Mouse (Mus musculus): Measurements from ENCODE around the gene Vps33a. TPM values are rescaled to one million over a fixed set of nuclear protein-coding genes. Genes with fewer than 3 reads are reported as not detected.

Gene Vps33a
- total and polyA plus RNA-seq, 3 experiments = 11.5 to 37.9 (median 28.1) TPM

DNA sequence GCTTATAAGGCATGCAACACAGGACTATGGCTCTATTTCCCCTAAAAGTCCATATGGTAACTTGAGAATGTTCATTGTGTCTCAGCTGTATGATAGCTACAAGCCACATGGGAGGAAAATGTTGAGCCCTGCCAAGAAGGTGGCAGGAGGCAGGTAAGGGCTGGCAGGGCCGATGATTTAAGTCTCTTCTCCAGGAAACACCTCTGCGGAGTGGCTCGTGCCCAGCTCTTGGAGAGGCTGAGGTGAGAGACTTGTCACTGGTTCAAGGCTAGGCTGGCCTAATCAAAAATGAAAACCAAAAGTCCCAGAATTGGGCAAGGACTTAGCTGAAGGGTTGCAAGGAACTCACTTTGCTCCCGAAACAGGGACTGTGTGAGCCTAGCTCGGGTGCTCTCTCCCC, 62.7 kb downstream of the Vps33a start, which contains the start of gene B3gnt4:
TSS of gene B3gnt4 (plus strand) at position 301 of the 400 bp plus-strand sequence.
- TF ChIP-seq GATA1 (IDR thresholded peaks at IDR 0.05; ENCODE audit: borderline replicate concordance, low read length) (no peak), CTCF (IDR thresholded peaks at IDR 0.05; ENCODE audit: low read depth, low read length) (no peak), GATA2 (IDR thresholded peaks at IDR 0.05; ENCODE audit: borderline replicate concordance, low read depth, low read length) (no peak), TAL1 (conservative IDR thresholded peaks at IDR 0.05; ENCODE audit: low read depth, low read length) (no peak), POLR2AphosphoS5 (IDR thresholded peaks at IDR 0.05; ENCODE audit: insufficient replicate concordance, low read depth, low read length) (no peak)
- DNase-seq (ENCODE audit: low spot score) = no peak
- Histone ChIP-seq H3K4me3 (ENCODE audit: low read depth, low read length) (no peak within 1 kb of the TSS), H3K36me3 (replicated peaks) (peaks cover 40% of the 10 kb centered on the region), H3K9me3 (replicated peaks) (no peaks in the 10 kb centered on the region), H3K27me3 (ENCODE audit: insufficient read depth, low read length) (peaks cover 22% of the 10 kb centered on the region), H3K4me1 (ENCODE audit: insufficient read depth, low read depth, low read length) (peaks cover 15% of the 10 kb centered on the region)
- ATAC-seq (ENCODE audit: extremely low read depth, insufficient number of reproducible peaks, low FRiP score, poor library complexity, severe bottlenecking) = no peak

DNA sequence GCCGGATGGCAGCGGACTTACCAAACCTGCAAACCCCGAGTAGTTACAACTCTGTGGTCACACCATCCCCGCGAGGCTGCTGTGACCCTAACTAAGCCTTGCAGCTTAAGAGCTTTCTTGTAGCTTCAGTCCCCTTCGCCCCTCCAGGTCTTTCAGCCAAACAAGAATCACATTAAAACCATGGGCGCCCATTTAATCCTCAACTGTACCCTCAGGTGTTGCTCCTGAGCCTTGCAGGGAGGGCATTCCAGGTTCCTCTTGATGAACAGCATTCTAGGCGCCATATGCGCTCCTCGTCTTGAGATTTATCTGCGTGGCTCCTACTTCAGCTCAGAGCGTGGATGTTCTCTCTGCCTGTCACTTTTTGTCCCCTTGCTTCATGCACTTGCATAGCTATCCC, 63.9 kb downstream of the Vps33a start:
- ATAC-seq (ENCODE audit: extremely low read depth, insufficient number of reproducible peaks, low FRiP score, poor library complexity, severe bottlenecking) (no peak), DNase-seq (ENCODE audit: low spot score) (no peak)
- H3K4me3 ChIP-seq (ENCODE audit: low read depth, low read length) = no peak overlapping the region
- H3K27me3 ChIP-seq (ENCODE audit: insufficient read depth, low read length) = peaks cover 25% of the 10 kb centered on the region
- TF ChIP-seq GATA2 (IDR thresholded peaks at IDR 0.05; ENCODE audit: borderline replicate concordance, low read depth, low read length) (no peak), TAL1 (conservative IDR thresholded peaks at IDR 0.05; ENCODE audit: low read depth, low read length) (no peak), CTCF (IDR thresholded peaks at IDR 0.05; ENCODE audit: low read depth, low read length) (no peak), GATA1 (IDR thresholded peaks at IDR 0.05; ENCODE audit: borderline replicate concordance, low read length) (no peak), POLR2AphosphoS5 (IDR thresholded peaks at IDR 0.05; ENCODE audit: insufficient replicate concordance, low read depth, low read length) (no peak)
- H3K36me3 ChIP-seq (replicated peaks) = peaks cover 29% of the 10 kb centered on the region
- no peaks in the 10 kb centered on the region for H3K9me3 ChIP-seq (replicated peaks)
- peaks cover 15% of the 10 kb centered on the region for H3K4me1 ChIP-seq (ENCODE audit: insufficient read depth, low read depth, low read length)

DNA sequence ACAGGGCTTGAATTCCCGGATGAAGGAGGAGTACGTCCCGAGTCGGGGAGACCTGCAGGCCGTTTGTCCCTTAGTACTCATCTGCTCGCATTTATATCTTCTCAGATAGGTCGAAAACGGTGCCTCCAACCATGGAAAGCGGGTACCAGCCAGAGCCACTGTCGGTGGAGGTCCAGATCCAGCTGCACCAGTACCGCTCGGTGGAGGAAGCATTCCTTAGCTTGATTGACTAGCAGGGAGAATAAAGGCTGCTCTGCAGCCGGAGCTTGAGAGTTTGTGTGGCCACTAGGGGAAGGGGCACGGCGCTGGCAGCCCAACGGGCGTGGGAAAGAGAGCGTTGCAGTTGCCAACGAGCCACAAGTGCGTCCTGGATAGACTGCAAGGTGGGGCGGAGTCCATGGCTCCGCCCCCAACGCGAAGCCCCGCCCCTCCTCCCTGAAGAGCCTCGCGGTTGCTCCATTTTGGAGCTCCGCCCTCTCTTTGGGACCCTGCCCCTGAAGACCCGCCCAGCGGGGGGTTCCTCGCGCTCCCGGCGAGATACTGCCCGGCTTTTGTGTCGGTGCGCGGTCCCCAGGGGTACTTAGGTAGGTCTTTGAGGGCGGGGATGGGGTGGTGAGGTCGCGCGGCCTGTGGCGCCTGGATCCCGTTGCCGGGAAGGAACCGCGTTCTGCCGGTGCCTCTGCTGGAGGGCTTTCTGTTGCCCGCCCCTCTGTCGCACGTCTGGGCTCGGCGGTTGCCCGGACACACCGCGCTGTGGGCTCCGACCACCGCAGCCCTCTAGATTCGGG, 64.7 kb downstream of the Vps33a start:
- peaks cover 31% of the 10 kb centered on the region for H3K27me3 ChIP-seq (ENCODE audit: insufficient read depth, low read length)
- peaks cover 15% of the 10 kb centered on the region for H3K4me1 ChIP-seq (ENCODE audit: insufficient read depth, low read depth, low read length)
- peak overlapping the region; percentile 63; the same call in 1 of the 2 replicates for H3K4me3 ChIP-seq (ENCODE audit: low read depth, low read length)
- ATAC-seq (ENCODE audit: extremely low read depth, insufficient number of reproducible peaks, low FRiP score, poor library complexity, severe bottlenecking) (peak; percentile 28), DNase-seq (ENCODE audit: low spot score) (peak; percentile 36)
- peaks cover 26% of the 10 kb centered on the region for H3K36me3 ChIP-seq (replicated peaks)
- H3K9me3 ChIP-seq (replicated peaks) = no peaks in the 10 kb centered on the region
- no peak for TF ChIP-seq CTCF (IDR thresholded peaks at IDR 0.05; ENCODE audit: low read depth, low read length)
- TF ChIP-seq GATA1 (IDR thresholded peaks at IDR 0.05; ENCODE audit: borderline replicate concordance, low read length) = no peak
- no peak for TF ChIP-seq POLR2AphosphoS5 (IDR thresholded peaks at IDR 0.05; ENCODE audit: insufficient replicate concordance, low read depth, low read length)
- no peak for TF ChIP-seq TAL1 (conservative IDR thresholded peaks at IDR 0.05; ENCODE audit: low read depth, low read length)
- TF ChIP-seq GATA2 (IDR thresholded peaks at IDR 0.05; ENCODE audit: borderline replicate concordance, low read depth, low read length) = no peak

DNA sequence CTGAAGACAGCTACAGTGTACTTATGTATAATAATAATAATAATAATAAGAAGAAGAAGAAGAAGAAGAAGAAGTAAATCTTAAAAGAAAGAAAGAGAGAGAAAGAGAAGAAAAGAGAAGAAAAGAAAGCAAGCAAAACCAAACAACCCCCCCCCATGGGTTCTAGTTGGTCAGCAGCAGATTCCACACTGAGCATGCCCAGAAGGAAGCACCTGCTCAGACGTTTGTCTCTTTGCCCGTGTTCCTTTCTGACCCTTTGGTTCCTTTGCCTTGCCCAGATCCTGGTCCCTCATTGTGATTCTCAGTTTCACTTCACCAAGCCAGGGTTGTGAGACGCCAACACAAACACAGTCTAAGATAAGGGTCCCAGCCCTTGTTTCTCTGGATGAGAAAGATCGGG, 70.9 kb downstream of the Vps33a start:
- DNase-seq (ENCODE audit: low spot score) (no peak), ATAC-seq (ENCODE audit: extremely low read depth, insufficient number of reproducible peaks, low FRiP score, poor library complexity, severe bottlenecking) (no peak)
- Histone ChIP-seq H3K4me1 (ENCODE audit: insufficient read depth, low read depth, low read length) (peaks cover 5% of the 10 kb centered on the region), H3K36me3 (replicated peaks) (no peaks in the 10 kb centered on the region), H3K4me3 (ENCODE audit: low read depth, low read length) (no peak overlapping the region), H3K27me3 (ENCODE audit: insufficient read depth, low read length) (peaks cover 45% of the 10 kb centered on the region), H3K9me3 (replicated peaks) (no peaks in the 10 kb centered on the region)
- TF ChIP-seq CTCF (IDR thresholded peaks at IDR 0.05; ENCODE audit: low read depth, low read length) (no peak), GATA1 (IDR thresholded peaks at IDR 0.05; ENCODE audit: borderline replicate concordance, low read length) (no peak), POLR2AphosphoS5 (IDR thresholded peaks at IDR 0.05; ENCODE audit: insufficient replicate concordance, low read depth, low read length) (no peak), TAL1 (conservative IDR thresholded peaks at IDR 0.05; ENCODE audit: low read depth, low read length) (no peak), GATA2 (IDR thresholded peaks at IDR 0.05; ENCODE audit: borderline replicate concordance, low read depth, low read length) (no peak)

DNA sequence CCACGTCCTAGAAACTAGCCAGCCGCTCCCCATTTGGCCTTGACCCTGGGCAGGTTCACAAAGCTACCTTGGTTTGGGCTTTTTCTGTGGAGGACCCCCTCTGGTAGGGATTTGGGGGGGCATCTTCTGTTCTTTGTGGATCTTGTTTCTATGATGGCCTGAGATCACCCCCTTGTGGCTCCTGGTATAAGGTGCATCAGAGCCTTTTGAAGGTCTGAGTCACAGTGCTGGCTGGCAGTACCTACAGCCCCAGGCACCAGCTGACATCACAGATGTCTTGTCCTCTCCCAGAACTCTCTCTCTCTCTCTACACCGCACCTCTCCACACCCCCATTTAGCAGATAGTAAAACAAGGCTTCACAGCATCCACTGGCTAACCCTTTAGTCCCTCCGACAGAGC, 73.1 kb downstream of the Vps33a start:
- Histone ChIP-seq H3K4me1 (ENCODE audit: insufficient read depth, low read depth, low read length) (peaks cover 11% of the 10 kb centered on the region), H3K27me3 (ENCODE audit: insufficient read depth, low read length) (peaks cover 49% of the 10 kb centered on the region), H3K4me3 (ENCODE audit: low read depth, low read length) (no peak overlapping the region), H3K9me3 (replicated peaks) (no peaks in the 10 kb centered on the region), H3K36me3 (replicated peaks) (no peaks in the 10 kb centered on the region)
- no peak for ATAC-seq (ENCODE audit: extremely low read depth, insufficient number of reproducible peaks, low FRiP score, poor library complexity, severe bottlenecking)
- TF ChIP-seq POLR2AphosphoS5 (IDR thresholded peaks at IDR 0.05; ENCODE audit: insufficient replicate concordance, low read depth, low read length) (no peak), GATA2 (IDR thresholded peaks at IDR 0.05; ENCODE audit: borderline replicate concordance, low read depth, low read length) (no peak), GATA1 (IDR thresholded peaks at IDR 0.05; ENCODE audit: borderline replicate concordance, low read length) (no peak), CTCF (IDR thresholded peaks at IDR 0.05; ENCODE audit: low read depth, low read length) (no peak), TAL1 (conservative IDR thresholded peaks at IDR 0.05; ENCODE audit: low read depth, low read length) (no peak)
- DNase-seq (ENCODE audit: low spot score) = no peak

DNA sequence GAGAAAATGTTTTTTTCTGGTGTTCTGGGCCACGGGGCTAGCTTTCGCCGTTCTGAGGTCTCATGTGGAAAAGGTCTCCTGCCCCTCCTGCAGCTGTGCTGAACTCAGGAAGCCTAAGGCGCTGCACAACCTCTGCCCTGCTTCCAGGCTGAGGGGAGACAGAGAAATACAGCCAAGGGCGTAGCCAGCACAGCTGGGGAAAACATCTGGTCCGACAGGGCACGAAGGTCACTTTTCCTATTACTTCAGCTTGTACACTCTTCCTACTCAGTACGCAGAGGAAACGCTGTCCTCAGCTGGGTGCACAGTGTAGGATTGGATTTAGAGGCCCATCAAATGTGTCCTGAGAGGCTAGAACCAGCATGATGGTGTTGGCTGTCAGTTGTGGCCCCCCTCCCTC, 82.9 kb downstream of the Vps33a start:
- Histone ChIP-seq H3K9me3 (replicated peaks) (no peaks in the 10 kb centered on the region), H3K27me3 (ENCODE audit: insufficient read depth, low read length) (peaks cover 36% of the 10 kb centered on the region), H3K4me3 (ENCODE audit: low read depth, low read length) (no peak overlapping the region), H3K36me3 (replicated peaks) (no peaks in the 10 kb centered on the region), H3K4me1 (ENCODE audit: insufficient read depth, low read depth, low read length) (no peaks in the 10 kb centered on the region)
- TF ChIP-seq GATA2 (IDR thresholded peaks at IDR 0.05; ENCODE audit: borderline replicate concordance, low read depth, low read length) (no peak), CTCF (IDR thresholded peaks at IDR 0.05; ENCODE audit: low read depth, low read length) (no peak), POLR2AphosphoS5 (IDR thresholded peaks at IDR 0.05; ENCODE audit: insufficient replicate concordance, low read depth, low read length) (no peak), GATA1 (IDR thresholded peaks at IDR 0.05; ENCODE audit: borderline replicate concordance, low read length) (no peak), TAL1 (conservative IDR thresholded peaks at IDR 0.05; ENCODE audit: low read depth, low read length) (no peak)
- no peak for ATAC-seq (ENCODE audit: extremely low read depth, insufficient number of reproducible peaks, low FRiP score, poor library complexity, severe bottlenecking)
- no peak for DNase-seq (ENCODE audit: low spot score)
